Mouse (Mus musculus): ENCODE results near the gene Pde11a.

- TF ChIP-seq CTCF (IDR thresholded peaks at IDR 0.05; ENCODE audit: low read depth, low read length), result no peak
- no peak for TF ChIP-seq GATA1 (IDR thresholded peaks at IDR 0.05; ENCODE audit: borderline replicate concordance, low read length)
- TF ChIP-seq TAL1 (conservative IDR thresholded peaks at IDR 0.05; ENCODE audit: low read depth, low read length), result no peak
These were observed 241.3 kb downstream of the Pde11a start for GRCm38 (mm10) chr2:76097284-76097683.
